Mouse (Mus musculus): ENCODE data around the gene Inca1.

The Inca1 gene

DNA sequence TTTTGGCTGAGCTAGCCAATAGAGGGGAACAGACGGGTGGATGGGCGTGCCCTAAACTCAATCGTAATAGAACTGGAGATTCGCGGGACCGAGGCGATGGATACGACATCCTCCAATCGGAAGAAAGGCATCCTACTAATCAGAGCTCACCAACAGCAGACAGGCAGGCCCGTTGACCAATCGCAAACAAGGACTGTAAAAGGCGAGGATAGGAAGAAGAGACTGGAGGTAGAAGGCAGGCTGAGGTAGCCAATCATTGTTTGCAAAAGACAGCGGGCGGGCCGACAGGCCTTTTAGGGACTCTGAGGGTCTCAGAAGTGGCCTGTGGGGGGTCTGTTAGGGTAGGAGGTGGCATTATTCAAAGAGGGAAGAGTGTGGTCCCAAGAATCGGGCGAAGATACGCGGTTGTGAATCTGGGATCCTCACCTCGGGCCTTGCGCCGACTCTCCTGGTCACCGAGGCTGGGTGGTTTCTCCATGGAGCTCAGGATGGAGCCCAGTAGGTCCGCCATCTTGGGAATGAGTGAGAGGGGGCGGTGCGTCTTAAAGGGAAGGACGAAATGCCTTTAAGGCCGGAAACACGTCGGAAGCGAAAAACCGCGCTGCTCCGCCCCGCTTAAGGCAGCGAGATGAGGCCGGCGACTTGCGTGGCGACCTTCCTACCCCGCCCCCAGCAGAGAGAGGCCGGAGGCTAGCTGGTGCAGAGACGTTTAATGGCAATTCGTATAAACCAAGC, 31.0 kb downstream of the Inca1 start, which contains the start of gene Spag7:
Spag7 (minus strand) TSS at position 646 of the 735 bp plus-strand sequence.
- DNase-seq, result peak; percentile 98

GRCm38 (mm10) chr11:70668335-70668770, 31.6 kb downstream of the Inca1 start:
- peak; percentile 83 for DNase-seq

DNA sequence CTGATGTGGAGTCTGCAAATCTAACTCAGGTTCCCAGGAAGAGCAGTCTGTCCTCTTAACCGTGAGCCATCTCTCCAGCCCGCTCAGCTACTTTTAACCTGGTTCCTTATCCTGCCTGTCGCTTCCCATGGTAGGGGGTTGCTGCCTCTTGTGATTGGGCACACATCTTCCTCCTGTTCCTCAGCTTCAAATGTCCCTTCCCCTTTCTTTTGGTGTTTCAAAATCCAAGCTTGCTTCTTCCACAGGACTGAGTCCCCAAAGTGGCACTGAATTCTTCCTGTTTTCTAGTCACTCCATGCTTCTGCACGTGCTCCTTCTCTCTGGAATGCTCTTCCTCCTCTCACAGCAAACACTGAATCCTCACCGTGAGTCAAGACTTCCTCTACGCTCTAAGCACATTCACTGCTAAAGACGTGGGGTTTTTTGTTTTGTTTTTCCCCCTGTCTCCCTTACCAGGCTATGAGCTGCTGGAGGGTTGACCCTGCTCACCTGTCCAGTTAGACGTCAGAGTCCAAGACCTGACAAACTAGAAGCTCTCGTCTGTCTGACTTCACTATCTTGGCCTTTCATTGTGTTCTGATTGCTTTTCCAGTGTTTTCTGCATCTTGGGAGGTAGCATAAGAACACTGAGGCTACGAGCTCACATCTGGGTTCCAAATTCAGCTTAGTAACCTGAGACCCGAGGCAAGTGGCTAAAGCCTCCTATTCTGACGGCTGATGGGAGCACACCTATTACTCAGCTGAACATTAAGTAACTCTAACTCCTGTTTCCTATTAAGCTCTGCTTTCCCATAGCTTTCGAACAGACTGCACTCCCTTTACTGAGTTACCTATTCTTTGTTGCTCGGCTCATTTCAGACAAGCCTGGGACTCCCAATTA, 32.4 kb downstream of the Inca1 start:
- DNase-seq, result no peak

DNA sequence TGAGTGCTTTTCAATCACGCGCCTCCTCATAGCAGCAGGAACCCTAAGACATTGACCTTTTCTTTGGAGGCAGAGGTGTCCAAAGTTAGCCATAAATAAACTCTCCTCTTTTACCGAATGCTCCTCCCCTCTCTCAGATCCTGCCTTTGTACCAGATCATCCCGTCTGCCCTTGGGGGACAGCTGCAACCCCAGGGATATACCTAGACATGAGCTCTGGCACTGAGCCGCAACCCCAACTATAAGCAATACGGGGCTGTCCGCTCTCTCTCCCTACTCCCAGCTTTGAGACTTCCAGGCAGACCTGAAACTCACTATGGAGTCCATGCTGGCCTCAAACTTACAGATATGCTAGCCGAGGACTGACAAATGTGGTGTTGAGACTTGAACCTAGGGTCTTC, 33.3 kb downstream of the Inca1 start:
- DNase-seq, result no peak

GRCm38 (mm10) chr11:70664741-70665140, 35.2 kb downstream of the Inca1 start:
- no peak for DNase-seq

DNA sequence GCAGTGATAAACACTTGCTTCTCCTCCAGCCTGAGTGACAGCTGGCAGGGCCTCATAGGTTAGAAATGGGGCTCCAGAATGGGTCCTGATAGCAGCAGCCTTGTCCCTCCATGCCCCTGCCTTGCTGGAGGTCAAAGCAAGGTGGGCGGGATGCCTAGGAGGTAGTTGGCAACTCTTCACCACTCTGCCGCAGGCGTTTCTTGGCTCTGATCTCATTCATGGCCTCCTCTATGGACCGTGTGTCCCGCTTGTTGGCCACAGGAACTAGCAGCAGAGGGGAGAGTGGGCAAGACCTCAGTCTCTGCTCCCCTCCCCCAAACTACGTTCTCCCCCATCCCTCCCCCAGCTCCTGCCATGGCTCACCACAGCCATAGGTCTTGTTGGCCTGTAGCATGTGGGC, 36.0 kb downstream of the Inca1 start:
- no peak for DNase-seq

- no peak for DNase-seq
These were observed 36.9 kb downstream of the Inca1 start for GRCm38 (mm10) chr11:70663101-70663500.

- DNase-seq, result no peak
These were observed 39.4 kb downstream of the Inca1 start for GRCm38 (mm10) chr11:70660571-70660970.

DNA sequence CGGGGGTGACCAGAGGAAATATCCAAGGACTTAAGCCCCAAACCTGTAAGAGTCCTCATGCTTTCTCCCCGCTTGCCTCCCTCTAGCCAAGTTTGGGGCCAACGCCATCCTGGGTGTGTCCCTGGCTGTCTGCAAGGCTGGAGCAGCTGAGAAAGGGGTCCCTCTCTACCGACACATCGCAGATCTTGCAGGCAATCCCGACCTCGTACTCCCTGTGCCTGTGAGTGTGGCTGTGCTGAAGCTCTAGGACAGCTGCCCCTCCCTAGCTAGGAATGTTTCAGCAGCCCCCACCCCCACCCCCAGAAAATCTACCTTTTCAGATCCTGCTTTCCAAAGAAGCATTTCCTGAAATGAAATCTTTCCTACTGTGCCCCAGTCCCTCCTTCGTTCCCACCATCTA, 41.0 kb downstream of the Inca1 start:
- no peak for DNase-seq

DNA sequence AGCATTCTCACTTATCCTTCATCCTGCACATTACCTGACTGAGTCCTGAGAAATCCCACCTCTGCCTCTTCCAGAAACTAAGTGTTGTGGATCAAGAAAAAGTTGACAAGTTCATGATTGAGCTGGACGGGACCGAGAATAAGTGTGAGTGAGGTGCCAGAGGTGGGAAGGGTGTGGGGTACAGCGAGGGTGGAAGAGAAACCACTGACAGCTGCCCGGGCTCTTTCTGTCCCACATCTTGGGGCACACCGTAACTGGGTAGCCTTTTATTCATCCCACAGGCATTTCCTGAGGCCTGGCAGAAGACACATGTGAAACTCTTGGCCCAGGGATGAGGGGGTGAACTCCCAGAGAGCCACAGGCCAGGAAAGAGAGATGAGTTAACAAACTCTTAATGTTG, 41.4 kb downstream of the Inca1 start:
- no peak for DNase-seq

GRCm38 (mm10) chr11:70657991-70658390, 42.0 kb downstream of the Inca1 start:
- no peak for DNase-seq

GRCm38 (mm10) chr11:70657573-70657972, 42.4 kb downstream of the Inca1 start:
- no peak for DNase-seq

- peak; percentile 50 for DNase-seq
These were observed 43.0 kb downstream of the Inca1 start, which contains the start of gene Eno3 for GRCm38 (mm10) chr11:70656964-70657363. TSS of gene Eno3 (plus strand) at chr11:70657202.

DNA sequence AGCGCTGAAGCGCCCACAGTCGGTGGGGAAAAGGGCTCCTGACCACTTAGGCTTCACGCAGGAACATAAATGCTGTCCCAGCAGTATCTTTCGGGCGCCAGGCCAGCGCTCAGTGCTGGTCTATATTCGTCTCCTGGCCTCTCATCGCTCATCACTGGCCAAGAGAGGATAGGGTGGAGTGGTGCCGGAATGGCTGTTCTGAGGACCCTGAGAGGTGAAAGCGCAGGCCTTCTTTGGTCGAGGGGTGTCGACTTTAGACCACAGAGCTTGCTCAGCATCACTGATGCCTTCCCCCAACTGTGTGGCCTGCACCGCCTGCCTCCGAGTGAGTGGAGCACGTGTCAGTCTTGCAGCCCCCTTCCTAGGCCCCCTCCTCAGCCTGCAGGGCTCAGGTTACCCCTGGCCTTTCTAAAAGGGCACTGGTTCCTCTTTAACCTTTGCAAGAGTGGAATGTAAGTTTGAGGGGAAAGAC, 43.5 kb downstream of the Inca1 start:
- DNase-seq, result peak; percentile 76

GRCm38 (mm10) chr11:70655571-70656455, 44.1 kb downstream of the Inca1 start:
- DNase-seq, result peak; percentile 77

- peak; percentile 93 for DNase-seq
These were observed 44.9 kb downstream of the Inca1 start for GRCm38 (mm10) chr11:70654923-70655570.

DNA sequence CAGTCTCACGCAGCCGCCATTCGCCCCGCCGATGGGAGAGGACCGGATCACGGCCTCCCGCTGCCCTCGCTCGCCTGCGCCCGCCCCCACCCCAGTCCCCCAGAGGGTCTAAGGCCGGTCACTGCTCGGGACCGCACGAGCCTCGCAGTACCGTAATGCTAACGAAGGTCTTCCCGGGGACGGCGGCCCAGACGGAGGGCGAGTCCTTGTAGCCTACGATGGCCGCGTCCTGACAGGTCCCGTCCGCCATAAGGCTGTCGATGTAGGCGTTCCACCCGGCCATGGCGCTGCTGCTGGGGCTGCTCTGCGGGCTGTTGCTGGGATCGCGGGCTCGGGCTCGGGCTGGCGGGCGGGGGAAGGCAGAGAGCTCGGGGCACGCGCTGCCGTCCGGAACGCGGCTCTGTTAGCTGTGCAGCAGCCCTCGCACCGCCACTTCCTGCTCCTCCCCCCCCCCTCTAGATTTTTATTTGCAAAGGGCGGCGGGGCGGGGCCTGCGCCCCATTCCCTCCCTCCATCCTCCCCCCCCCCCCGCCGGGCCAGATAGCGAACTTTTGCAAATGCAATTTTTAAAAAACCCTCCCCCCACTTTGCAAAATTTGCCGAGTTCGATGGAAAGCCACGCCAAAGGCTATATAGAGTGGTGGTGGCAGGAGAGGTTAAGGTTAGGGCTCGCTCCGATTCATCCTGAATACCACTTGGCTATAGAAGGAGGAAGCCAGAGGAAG, 45.6 kb downstream of the Inca1 start, which contains the start of gene Pfn1:
Pfn1 (minus strand) TSS at position 447 of the 725 bp plus-strand sequence.
- peak; percentile 92 for DNase-seq

GRCm38 (mm10) chr11:70653345-70654197, 46.4 kb downstream of the Inca1 start:
- peak; percentile 85 for DNase-seq

DNA sequence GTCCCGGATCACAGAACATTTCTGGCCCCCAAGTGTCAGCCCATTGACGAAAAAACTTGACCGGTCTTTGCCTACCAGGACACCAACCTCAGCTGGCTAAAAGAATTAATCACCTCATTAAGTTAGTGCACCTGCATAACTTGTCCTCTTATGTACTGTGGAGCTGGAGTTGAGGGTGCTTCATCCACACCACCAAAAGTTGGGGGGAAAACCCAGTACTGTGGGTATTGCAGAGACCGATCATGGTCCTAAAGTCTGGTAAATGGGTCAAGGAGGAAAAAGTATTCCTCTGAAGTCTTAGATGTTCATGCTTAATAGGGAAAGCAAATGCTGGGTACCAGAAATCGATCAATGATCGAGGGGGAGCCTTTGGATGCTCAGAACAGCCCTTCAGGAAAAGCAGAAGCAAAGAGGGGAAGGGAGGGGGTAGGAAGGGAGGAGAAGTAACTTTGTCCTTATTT, 47.0 kb downstream of the Inca1 start:
- no peak for DNase-seq
